Mouse (Mus musculus): ENCODE measurements around the gene Olfr1333. TPM values are rescaled to one million over a fixed set of nuclear protein-coding genes. Genes with fewer than 3 reads are reported as not detected.

The Olfr1333 gene
- polyA plus RNA-seq, 1 experiment from 2014 or later, result not detected

GRCm38 (mm10) chr4:118782486-118782885 is 53.6 kb downstream of the Olfr1333 start, which contains the start of gene Olfr1337:
Gene Olfr1337, minus strand, starts transcription at chr4:118782586.
- Histone ChIP-seq H3K4me1 (ENCODE audit: insufficient read depth) (no peaks in the 10 kb centered on the region), H3K27me3 (ENCODE audit: insufficient read depth, low read length) (no peaks in the 10 kb centered on the region), H3K4me2 (ENCODE audit: low read depth, low read length) (no peak within 1 kb of the TSS), H3K9me3 (ENCODE audit: low read length) (no peaks in the 10 kb centered on the region), H3K27ac (ENCODE audit: low read depth) (no peak within 1 kb of the TSS), H3K4me3 (ENCODE audit: low read depth, low read length) (no peak within 1 kb of the TSS), H3K36me3 (replicated peaks; ENCODE audit: insufficient read depth, low read length) (no peaks in the 10 kb centered on the region), H3K9ac (replicated peaks) (no peak within 1 kb of the TSS)
- DNase-seq (no peak), ATAC-seq (no peak)
- TF ChIP-seq EP300 (IDR thresholded peaks at IDR 0.05; ENCODE audit: low read depth), result no peak
- TF ChIP-seq CTCF (IDR thresholded peaks at IDR 0.05; ENCODE audit: low read depth), result no peak
- WGBS (ENCODE audit: insufficient replicate concordance), result 65% methylated on average over 2 of the region's 2 CpGs

Other genes starting within 250 kb of the Olfr1333 start
- gene Cfap57, start 215.5 kb downstream of the Olfr1333 start, polyA plus RNA-seq (2015; fragmentation: Nextera tagmentation; extraction: Ambion mirVana), result 0.36 and 0.42 TPM in 2 replicates
- gene Ebna1bp2, start 215.5 kb downstream of the Olfr1333 start, polyA plus RNA-seq (2015; fragmentation: Nextera tagmentation; extraction: Ambion mirVana), result 61.0 and 62.0 TPM in 2 replicates
- gene Olfr62, start 177.3 kb downstream of the Olfr1333 start, polyA plus RNA-seq (2015; fragmentation: Nextera tagmentation; extraction: Ambion mirVana), result not detected in 2 replicates
- gene Olfr1342, start 143.5 kb downstream of the Olfr1333 start, polyA plus RNA-seq (2015; fragmentation: Nextera tagmentation; extraction: Ambion mirVana), result not detected in 2 replicates
- gene Olfr1341, start 132.8 kb downstream of the Olfr1333 start, polyA plus RNA-seq (2015; fragmentation: Nextera tagmentation; extraction: Ambion mirVana), result not detected in 2 replicates
- not detected in 2 replicates for gene Olfr1340, start 116.1 kb downstream of the Olfr1333 start, polyA plus RNA-seq (2015; fragmentation: Nextera tagmentation; extraction: Ambion mirVana)
- not detected in 2 replicates for gene Olfr1339, start 104.1 kb downstream of the Olfr1333 start, polyA plus RNA-seq (2015; fragmentation: Nextera tagmentation; extraction: Ambion mirVana)
- gene Olfr1338, start 77.5 kb downstream of the Olfr1333 start, polyA plus RNA-seq (2015; fragmentation: Nextera tagmentation; extraction: Ambion mirVana), result not detected in 2 replicates
- gene Olfr1337, start 53.7 kb downstream of the Olfr1333 start, polyA plus RNA-seq (2015; fragmentation: Nextera tagmentation; extraction: Ambion mirVana), result not detected in 2 replicates
- gene Olfr1335, start 26.3 kb downstream of the Olfr1333 start, polyA plus RNA-seq (2015; fragmentation: Nextera tagmentation; extraction: Ambion mirVana), result not detected in 2 replicates
- not detected in 2 replicates for gene Olfr1331, start 28.4 kb upstream of the Olfr1333 start, polyA plus RNA-seq (2015; fragmentation: Nextera tagmentation; extraction: Ambion mirVana)
- gene Olfr1330, start 52.3 kb upstream of the Olfr1333 start, polyA plus RNA-seq (2015; fragmentation: Nextera tagmentation; extraction: Ambion mirVana), result not detected in 2 replicates
- gene Olfr1329, start 81.2 kb upstream of the Olfr1333 start, polyA plus RNA-seq (2015; fragmentation: Nextera tagmentation; extraction: Ambion mirVana), result not detected in 2 replicates
- gene Olfr1328, start 102.3 kb upstream of the Olfr1333 start, polyA plus RNA-seq (2015; fragmentation: Nextera tagmentation; extraction: Ambion mirVana), result not detected in 2 replicates
- not detected in 2 replicates for gene Lao1, start 125.3 kb upstream of the Olfr1333 start, polyA plus RNA-seq (2015; fragmentation: Nextera tagmentation; extraction: Ambion mirVana)

Measured in liver, postnatal 0 days (tissue).